Mouse (Mus musculus) stomach, postnatal 0 days (tissue): Measurements from ENCODE around the gene Gm15114. TPM values are rescaled to one million over a fixed set of nuclear protein-coding genes. Genes with fewer than 3 reads are reported as not detected.
"Not testable (repeated sequence)": the region's sequence is repeated elsewhere in the genome, so short reads cannot be mapped to it uniquely, and the experiment has no call there.

Experiments
- ATAC-seq: fragments of 200-750 bp; cut with Nextera tagmentation; 2 replicates; pipeline ENCODE4 v1.8.0; 2017; ENCODE audit not compliant: low FRiP score, low TSS enrichment
- DNase-seq: peaks from one replicate; pipeline ENCODE4 v3.0.0-alpha.2; 2016; ENCODE audit warnings: low spot score
- H3K27ac ChIP-seq: fragments of 300-500 bp; sonication (generic); replicated peaks from 2 replicates; pipeline ENCODE4 v1.5.1; 2014; ENCODE audit warnings: mild to moderate bottlenecking, control low read depth
- H3K27me3 ChIP-seq: fragments of 300-500 bp; sonication (generic); 2 replicates; pipeline ENCODE4 v1.6.1; 2014; ENCODE audit warnings: low read length; ENCODE audit not compliant: control insufficient read depth, insufficient read depth
- H3K36me3 ChIP-seq: fragments of 300-500 bp; sonication (generic); 2 replicates; pipeline ENCODE4 v1.6.1; 2014; ENCODE audit warnings: low read length, mixed read lengths; ENCODE audit not compliant: control insufficient read depth, insufficient read depth
- H3K4me1 ChIP-seq: fragments of 300-500 bp; sonication (generic); replicated peaks from 2 replicates; pipeline ENCODE4 v1.6.1; 2014; ENCODE audit warnings: antibody characterized with exemption; ENCODE audit not compliant: control insufficient read depth, insufficient read depth
- H3K4me2 ChIP-seq: fragments of 300-500 bp; sonication (generic); replicated peaks from 2 replicates; pipeline ENCODE4 v1.6.1; 2014; ENCODE audit warnings: low read depth, mild to moderate bottlenecking, control low read depth, moderate library complexity
- H3K4me3 ChIP-seq: fragments of 300-500 bp; sonication (generic); 2 replicates; pipeline ENCODE4 v1.5.1; 2014; ENCODE audit warnings: low read depth, low read length, control low read depth
- H3K9ac ChIP-seq: fragments of 300-500 bp; sonication (generic); 2 replicates; pipeline ENCODE4 v1.6.1; 2014; ENCODE audit warnings: mild to moderate bottlenecking, low read length, control low read depth, mixed read lengths
- H3K9me3 ChIP-seq: fragments of 300-500 bp; sonication (generic); 2 replicates; pipeline ENCODE4 v1.6.1; 2016; ENCODE audit warnings: low read length; ENCODE audit not compliant: control insufficient read depth
- WGBS: fragments of 180-500 bp; shearing (Covaris S2); extraction: QIAGEN DNeasy Blood & Tissue Kit; methylation state at CpG from one replicate; pipeline ENCODE4 v1.1.7; 2014; 5-methylcytosine and 5-hydroxymethylcytosine counted together
- polyA plus RNA-seq: library from polyadenylated mRNA; unstranded; fragments of >200 nt; fragmentation: Nextera tagmentation; extraction: Ambion mirVana; gene quantifications from 2 replicates; pipeline ENCODE4 v1.2.1, GENCODE M21; 2015

The Gm15114 gene
- not detected in 2 replicates for polyA plus RNA-seq

DNA sequence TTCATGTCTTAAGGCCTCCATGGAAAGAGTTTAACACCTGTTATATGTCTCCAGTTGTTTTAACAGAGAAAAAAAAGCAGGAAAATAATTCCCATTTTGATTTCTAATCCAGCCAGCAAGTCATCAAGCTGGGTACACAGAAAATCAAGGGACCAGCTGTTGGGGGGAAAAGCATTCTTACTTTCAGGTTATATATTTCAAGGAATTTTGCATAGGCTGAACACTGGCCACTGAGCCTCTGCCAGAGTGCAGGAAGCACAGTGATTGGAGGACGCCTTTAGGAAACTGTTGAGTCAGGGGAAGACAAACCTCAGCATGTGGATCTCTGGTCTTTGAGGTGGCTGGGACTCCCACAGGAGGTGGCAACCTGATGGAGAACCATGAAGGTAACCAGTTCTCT lies at the start of gene Gm15114:
Gene Gm15114, plus strand, starts transcription at position 301 of the 400 bp plus-strand sequence.
- H3K36me3 ChIP-seq, H3K9me3 ChIP-seq, H3K27ac ChIP-seq, DNase-seq, ATAC-seq, H3K4me2 ChIP-seq, H3K4me1 ChIP-seq, H3K4me3 ChIP-seq, H3K27me3 ChIP-seq, H3K9ac ChIP-seq: not testable (repeated sequence)
- WGBS: no CpG with 5 or more reads among the region's 1 CpGs

Other genes with a start within 250 kb of the Gm15114 start
- 0.13 TPM in 1 of 2 replicates, not detected in the other for gene Gm8334, start 126.2 kb downstream of the Gm15114 start, polyA plus RNA-seq
- not detected in 2 replicates for gene Gm15127, start 174.6 kb downstream of the Gm15114 start, polyA plus RNA-seq